Mouse (Mus musculus): ENCODE measurements around the gene Sys1. TPM values are rescaled to one million over a fixed set of nuclear protein-coding genes. Genes with fewer than 3 reads are reported as not detected.

Gene Sys1
- total and polyA plus RNA-seq, 3 experiments: 85.8 to 94.3 TPM; not detected in 1

DNA sequence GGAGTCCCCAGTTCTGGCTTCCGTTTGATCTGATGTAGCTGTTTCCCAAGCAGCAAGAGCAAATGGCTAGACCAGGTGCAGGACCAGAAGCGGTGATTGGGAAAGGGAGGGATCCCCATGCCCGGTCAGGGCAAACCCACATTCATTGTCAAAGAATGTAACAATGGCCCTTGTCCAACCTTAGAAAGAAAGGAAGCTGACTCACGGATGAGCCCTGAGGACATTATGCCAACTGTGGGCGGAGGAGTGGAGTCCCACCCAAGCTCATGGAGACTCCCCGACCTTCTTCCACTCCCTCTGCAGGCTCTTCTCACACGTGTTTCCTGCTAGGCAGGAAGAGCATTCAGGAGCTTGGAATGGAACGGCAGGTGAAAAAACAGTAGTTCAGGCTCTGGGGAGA lies 56.6 kb downstream of the Sys1 start:
- Histone ChIP-seq H3K36me3 (ENCODE audit: control insufficient read depth in 1 of 2, insufficient read depth in 2 of 2, low read length in 2 of 2) (peaks cover 0 to 2% of the 10 kb centered on the region in 2 experiments; a peak in 1 of 4 replicates), H3K4me1 (ENCODE audit: control insufficient read depth in 1 of 2, insufficient read depth in 2 of 2, low read length in 2 of 2) (peaks cover 0 to 5% of the 10 kb centered on the region in 2 experiments; a peak in 2 of 4 replicates), H3K4me3 (ENCODE audit: control insufficient read depth in 1 of 2, insufficient read depth in 1 of 2, low read depth in 2 of 2, low read length in 2 of 2) (no peak overlapping the region), H3K27me3 (ENCODE audit: control insufficient read depth in 1 of 2, insufficient read depth in 2 of 2, low read length in 2 of 2) (no peaks in the 10 kb centered on the region), H3K9ac (ENCODE audit: control insufficient read depth, low read depth, low read length, poor library complexity, severe bottlenecking) (no peak overlapping the region), H3K27ac (ENCODE audit: control insufficient read depth, low read depth, low read length) (no peak overlapping the region; the same call in 1 of the 2 replicates), H3K79me2 (ENCODE audit: control insufficient read depth, insufficient read depth, low read length, poor library complexity) (no peaks in the 10 kb centered on the region), H3K9me3 (replicated peaks; ENCODE audit: insufficient read depth, low read length) (no peaks in the 10 kb centered on the region)
- no peak for DNase-seq (ENCODE audit: low read depth, low spot score)
- TF ChIP-seq UBTF (IDR thresholded peaks at IDR 0.05; ENCODE audit: borderline replicate concordance, insufficient read depth, low read depth, low read length) (no peak), ZKSCAN1 (IDR thresholded peaks at IDR 0.05; ENCODE audit: low read depth, low read length) (no peak), RCOR1 (IDR thresholded peaks at IDR 0.05; ENCODE audit: low read depth, low read length) (no peak), CHD2 (IDR thresholded peaks at IDR 0.05; ENCODE audit: low read length) (no peak), GABPA (IDR thresholded peaks at IDR 0.05; ENCODE audit: low read depth, low read length) (no peak), MYC (IDR thresholded peaks at IDR 0.05; ENCODE audit: low read depth, low read length) (no peak), MAFK (IDR thresholded peaks at IDR 0.05; ENCODE audit: borderline replicate concordance, low read depth, low read length) (no peak), KAT2A (conservative IDR thresholded peaks at IDR 0.05; ENCODE audit: low read depth, low read length) (no peak), CHD1 (IDR thresholded peaks at IDR 0.05; ENCODE audit: low read depth, low read length) (no peak), GATA1 (IDR thresholded peaks at IDR 0.05; ENCODE audit: low read depth, low read length) (no peak), NELFE (IDR thresholded peaks at IDR 0.05; ENCODE audit: low read depth, low read length) (no peak), E2F4 (IDR thresholded peaks at IDR 0.05; ENCODE audit: borderline replicate concordance, low read depth, low read length) (no peak), MXI1 (IDR thresholded peaks at IDR 0.05; ENCODE audit: low read depth, low read length) (no peak), MEF2A (IDR thresholded peaks at IDR 0.05; ENCODE audit: extremely low read depth, insufficient replicate concordance, low read depth, low read length, poor library complexity, severe bottlenecking) (no peak), USF2 (IDR thresholded peaks at IDR 0.05; ENCODE audit: borderline replicate concordance in 1 of 2, insufficient read depth in 1 of 2, low read depth in 1 of 2, low read length in 2 of 2) (no peak), USF1 (IDR thresholded peaks at IDR 0.05; ENCODE audit: low read depth, low read length) (no peak), HCFC1 (IDR thresholded peaks at IDR 0.05; ENCODE audit: low read depth, low read length) (no peak), BHLHE40 (IDR thresholded peaks at IDR 0.05; ENCODE audit: borderline replicate concordance, low read depth, low read length) (no peak), MAZ (IDR thresholded peaks at IDR 0.05; ENCODE audit: low read depth, low read length) (no peak)

DNA sequence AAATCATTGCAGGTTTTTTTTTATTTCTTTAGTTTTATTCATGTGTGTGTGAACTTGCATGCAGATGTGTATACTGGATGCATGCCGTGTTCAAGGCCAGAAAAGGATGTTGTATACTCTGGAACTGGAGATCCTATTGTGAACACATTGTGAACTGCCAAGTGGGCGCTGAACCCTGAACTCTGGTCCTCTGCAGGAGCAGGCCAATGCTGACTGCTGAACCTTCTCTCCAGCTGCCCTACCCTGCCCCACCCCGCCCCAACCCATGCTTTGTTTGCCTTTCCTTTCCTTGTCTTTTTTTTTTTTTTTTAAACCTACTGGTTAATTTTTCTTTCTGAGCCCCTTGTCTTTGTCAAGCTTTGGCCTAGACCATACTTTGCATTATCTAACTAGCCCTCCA lies 58.2 kb downstream of the Sys1 start:
- no peak overlapping the region for H3K27ac ChIP-seq (ENCODE audit: control insufficient read depth, low read depth, low read length)
- no peak for DNase-seq (ENCODE audit: low read depth, low spot score)
- H3K4me1 ChIP-seq (ENCODE audit: control insufficient read depth in 1 of 2, insufficient read depth in 2 of 2, low read length in 2 of 2): peaks cover 0 to 5% of the 10 kb centered on the region in 2 experiments; a peak in 2 of 4 replicates
- H3K9ac ChIP-seq (ENCODE audit: control insufficient read depth, low read depth, low read length, poor library complexity, severe bottlenecking): no peak overlapping the region
- TF ChIP-seq UBTF (IDR thresholded peaks at IDR 0.05; ENCODE audit: borderline replicate concordance, insufficient read depth, low read depth, low read length): no peak
- TF ChIP-seq JUND (IDR thresholded peaks at IDR 0.05; ENCODE audit: low read depth, low read length): no peak
- no peak for TF ChIP-seq ZKSCAN1 (IDR thresholded peaks at IDR 0.05; ENCODE audit: low read depth, low read length)
- TF ChIP-seq MYB (IDR thresholded peaks at IDR 0.05; ENCODE audit: low read depth, low read length): no peak
- no peak for TF ChIP-seq MAX (IDR thresholded peaks at IDR 0.05; ENCODE audit: low read length)
- TF ChIP-seq ELF1 (IDR thresholded peaks at IDR 0.05; ENCODE audit: low read depth, low read length): no peak
- no peak for TF ChIP-seq CHD1 (IDR thresholded peaks at IDR 0.05; ENCODE audit: low read depth, low read length)
- peaks cover 0 to 2% of the 10 kb centered on the region in 2 experiments; a peak in 1 of 4 replicates for H3K36me3 ChIP-seq (ENCODE audit: control insufficient read depth in 1 of 2, insufficient read depth in 2 of 2, low read length in 2 of 2)
- H3K79me2 ChIP-seq (ENCODE audit: control insufficient read depth, insufficient read depth, low read length, poor library complexity): no peaks in the 10 kb centered on the region
- H3K4me3 ChIP-seq (ENCODE audit: control insufficient read depth in 1 of 2, insufficient read depth in 1 of 2, low read depth in 2 of 2, low read length in 2 of 2): no peak overlapping the region
- H3K27me3 ChIP-seq (ENCODE audit: control insufficient read depth in 1 of 2, insufficient read depth in 2 of 2, low read length in 2 of 2): no peaks in the 10 kb centered on the region
- no peaks in the 10 kb centered on the region for H3K9me3 ChIP-seq (replicated peaks; ENCODE audit: insufficient read depth, low read length)
